Mouse (Mus musculus) c-Kit-positive CD71-positive TER-119-positive erythroid progenitor cells, embryonic 14.5 days (primary cell): Measurements from ENCODE around the gene Hsph1.

ENCODE experiments used
- DNase-seq: peaks from one replicate; pipeline ENCODE4 v3.0.0-alpha.2; 2013; ENCODE audit warnings: low spot score

Hsph1 gene

GRCm38 (mm10) chr5:149642366-149642765 is 6.2 kb upstream of the Hsph1 start:
- DNase-seq: no peak

GRCm38 (mm10) chr5:149641277-149641892 is 5.2 kb upstream of the Hsph1 start:
- DNase-seq: no peak

DNA sequence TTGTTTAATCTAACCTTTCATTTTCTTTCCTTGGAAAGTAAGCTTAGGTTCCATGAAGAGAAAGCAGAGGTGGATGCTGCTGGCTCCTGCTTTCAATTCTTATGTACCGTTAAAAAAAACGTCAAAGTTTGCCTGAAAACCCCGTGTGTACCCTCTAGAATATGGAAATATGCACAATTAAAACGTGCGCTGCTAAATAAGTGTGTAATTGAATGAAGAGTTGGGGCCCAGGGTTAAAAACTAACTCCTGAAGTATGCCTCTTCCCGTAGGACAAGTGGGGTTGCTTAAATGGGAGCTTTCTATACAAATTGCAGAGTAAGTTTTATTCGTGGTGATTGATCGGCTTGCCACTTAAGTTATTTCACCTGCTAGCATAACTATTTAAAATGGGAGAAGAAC is 1.1 kb upstream of the Hsph1 start:
- no peak for DNase-seq

GRCm38 (mm10) chr5:149635556-149635955 is 620 bp downstream of the Hsph1 start:
- DNase-seq: no peak

GRCm38 (mm10) chr5:149634409-149635035 is 1.7 kb downstream of the Hsph1 start:
- DNase-seq: no peak

GRCm38 (mm10) chr5:149625547-149625946 is 10.6 kb downstream of the Hsph1 start:
- no peak for DNase-seq

DNA sequence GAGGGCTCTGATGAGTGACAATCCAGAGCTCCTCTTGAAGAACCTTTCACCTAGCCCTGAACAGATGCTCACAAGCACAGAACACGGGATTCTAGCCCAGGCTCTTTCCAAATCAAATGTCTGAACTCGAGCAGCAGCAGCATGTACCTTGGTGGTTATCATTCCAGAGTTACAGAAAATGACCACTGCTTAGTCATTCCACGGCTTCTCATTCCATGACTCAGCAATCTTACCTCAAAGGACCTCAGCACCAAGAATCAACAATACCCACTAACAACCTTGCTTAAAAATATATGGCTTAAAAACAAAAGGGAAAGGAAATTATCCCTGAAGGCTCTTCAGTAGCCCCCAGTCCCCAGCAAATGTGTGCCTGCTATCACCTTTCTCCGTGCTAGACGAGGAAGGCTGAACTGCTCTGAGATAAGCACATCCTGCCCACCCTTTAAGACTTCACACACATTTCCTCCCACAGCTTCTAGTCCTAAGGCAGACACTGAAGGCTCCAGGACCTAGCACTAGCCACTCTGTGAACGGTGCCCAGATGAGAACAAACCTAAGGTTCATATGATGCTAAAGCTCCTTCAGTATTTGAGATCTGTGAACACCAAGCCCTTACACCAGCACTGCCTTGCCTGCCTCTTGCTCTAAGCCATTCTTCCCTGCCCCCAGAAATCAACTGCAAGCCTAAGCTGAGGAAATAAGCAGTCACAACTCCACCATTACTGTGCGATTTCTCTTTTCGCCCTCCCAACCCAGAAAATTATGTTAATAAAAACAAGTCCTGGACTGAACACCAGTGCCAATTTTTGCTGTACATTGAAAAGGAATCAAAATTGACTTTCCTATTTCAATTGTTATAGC is 12.1 kb downstream of the Hsph1 start:
- DNase-seq: peak; percentile 65

GRCm38 (mm10) chr5:149622644-149623043 is 13.5 kb downstream of the Hsph1 start:
- no peak for DNase-seq

DNA sequence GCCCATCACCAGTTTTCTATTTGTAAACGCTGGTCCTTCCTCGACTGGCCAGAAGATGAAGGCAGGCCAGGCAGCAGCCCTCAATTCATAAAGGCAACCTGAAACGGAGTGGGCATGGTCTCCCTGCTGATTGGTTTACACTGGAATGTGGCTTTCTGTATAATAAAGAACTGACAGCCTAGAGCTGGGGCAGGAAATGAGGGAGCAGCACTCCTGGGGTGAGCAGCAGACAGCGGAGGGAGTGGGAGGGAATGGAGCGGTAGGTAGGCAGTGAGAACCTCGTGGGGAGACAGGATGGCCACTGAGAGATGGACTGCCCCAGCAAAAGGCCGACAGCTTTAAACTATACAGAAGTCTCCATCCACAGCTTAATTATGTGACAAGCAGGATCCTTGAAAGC is 14.0 kb downstream of the Hsph1 start:
- DNase-seq: no peak

- no peak for DNase-seq
These were observed 18.3 kb downstream of the Hsph1 start for GRCm38 (mm10) chr5:149617776-149618425.

GRCm38 (mm10) chr5:149616817-149617216 is 19.4 kb downstream of the Hsph1 start:
- no peak for DNase-seq

DNA sequence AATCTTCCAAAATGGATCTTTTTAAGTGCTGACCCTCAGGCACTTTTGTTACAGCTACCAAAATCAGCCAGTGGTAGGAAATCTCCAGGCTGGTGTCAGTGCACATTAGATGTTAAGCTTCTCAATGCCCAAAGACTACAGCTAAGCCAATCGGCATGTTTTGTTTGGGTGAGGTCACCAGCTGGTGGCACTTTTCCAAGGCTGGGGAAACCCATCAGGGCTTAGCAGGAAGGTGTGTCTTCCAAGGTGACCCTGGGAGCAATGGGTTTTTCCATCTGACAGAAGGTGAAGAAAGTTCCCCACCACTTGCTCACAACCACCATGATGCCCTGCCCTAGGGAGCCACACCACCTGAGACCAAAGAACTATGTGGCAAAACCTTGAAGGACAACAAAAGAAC is 20.0 kb downstream of the Hsph1 start:
- DNase-seq: no peak

DNA sequence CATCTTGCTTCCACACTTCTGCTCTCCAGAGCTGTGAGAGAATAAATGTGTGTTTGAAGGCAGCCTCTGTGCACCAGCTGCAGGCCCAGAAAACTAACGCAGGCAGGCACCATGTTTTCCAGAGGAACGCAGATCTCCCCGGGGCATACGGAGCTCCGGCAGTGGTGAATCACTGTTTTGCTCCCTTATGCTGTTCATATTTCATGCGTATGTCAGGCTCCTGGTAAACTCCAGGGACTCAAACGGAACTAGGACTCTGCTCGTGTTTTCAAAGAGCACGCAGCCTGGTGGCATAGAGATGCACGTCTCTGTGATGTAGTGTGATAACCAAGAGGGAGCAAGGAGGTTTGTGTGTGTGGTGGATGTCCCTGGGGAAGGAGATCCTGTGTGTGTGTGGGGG is 23.4 kb downstream of the Hsph1 start:
- DNase-seq: no peak

- DNase-seq: no peak
These were observed 24.0 kb downstream of the Hsph1 start for GRCm38 (mm10) chr5:149612165-149612518.

DNA sequence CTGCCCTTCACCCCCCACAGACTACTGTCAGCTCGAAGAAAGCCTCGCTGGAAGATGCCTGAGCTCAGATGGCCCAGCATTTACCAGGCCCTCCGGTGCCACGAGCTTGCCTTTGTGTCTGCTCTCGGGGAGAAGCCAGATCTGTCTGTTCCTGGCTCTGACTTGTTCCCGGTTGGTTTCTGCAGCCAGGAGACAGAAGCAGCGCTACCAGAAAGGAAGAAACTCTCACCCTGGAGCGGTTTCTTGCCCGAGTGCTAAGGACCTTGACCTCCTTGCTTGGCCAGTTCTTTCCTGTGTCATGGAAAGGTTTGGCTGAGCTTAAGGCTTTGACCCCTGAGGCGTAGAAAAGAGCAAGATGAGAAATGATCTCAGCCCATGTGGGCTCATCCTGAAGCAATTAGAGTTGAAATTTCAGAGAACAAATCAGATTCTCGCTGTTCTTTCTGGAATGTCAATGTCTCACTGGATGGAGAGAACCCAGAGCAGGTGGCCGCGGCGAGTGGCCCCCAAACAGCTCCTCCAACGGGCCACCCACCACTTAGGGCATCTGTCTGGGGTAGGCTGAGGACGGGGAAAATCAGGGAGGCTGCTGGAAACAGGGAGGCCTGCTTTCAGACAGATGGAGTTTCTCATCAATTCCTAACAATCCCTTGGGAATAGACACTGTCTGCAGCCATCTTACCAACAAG is 24.6 kb downstream of the Hsph1 start:
- no peak for DNase-seq

GRCm38 (mm10) chr5:149607083-149607720 is 29.0 kb downstream of the Hsph1 start:
- no peak for DNase-seq

DNA sequence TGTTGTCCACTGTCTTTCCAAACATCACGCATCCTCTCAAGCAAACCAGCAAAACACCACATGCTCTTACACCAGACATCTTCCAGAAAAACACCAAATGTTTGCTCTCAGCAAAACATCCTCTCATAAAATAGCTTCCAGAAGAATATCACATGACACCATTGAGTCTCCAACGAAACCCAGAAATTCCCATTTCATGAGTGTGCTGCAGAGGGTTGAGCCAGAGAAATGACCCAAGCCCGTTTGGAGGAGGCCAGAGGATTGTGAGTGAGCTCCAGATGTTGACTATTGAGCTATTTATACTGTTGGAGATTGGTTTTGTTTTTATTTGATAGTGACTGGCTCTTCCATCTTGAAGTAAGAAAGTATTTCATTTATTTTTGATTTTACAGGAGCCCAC is 32.9 kb downstream of the Hsph1 start:
- DNase-seq: no peak

DNA sequence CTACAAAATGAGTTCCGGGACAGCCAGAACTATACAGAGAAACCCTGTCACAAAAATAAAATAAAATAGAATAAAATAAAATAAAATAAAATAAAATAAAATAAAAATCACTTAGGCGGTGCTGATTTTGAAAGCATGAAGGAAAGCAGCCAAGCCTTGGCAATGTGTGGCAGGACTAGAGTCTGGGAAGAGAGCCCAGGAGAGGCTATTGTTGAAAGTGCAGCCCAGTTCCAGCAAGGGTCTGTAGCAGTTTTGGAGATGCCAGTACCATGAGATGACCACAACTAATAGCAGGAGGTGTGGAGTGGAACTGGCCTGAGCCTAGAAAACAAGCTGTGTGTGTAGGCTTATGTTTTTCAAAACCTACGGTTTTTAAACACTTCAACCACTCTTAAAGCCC is 34.2 kb downstream of the Hsph1 start:
- no peak for DNase-seq

DNA sequence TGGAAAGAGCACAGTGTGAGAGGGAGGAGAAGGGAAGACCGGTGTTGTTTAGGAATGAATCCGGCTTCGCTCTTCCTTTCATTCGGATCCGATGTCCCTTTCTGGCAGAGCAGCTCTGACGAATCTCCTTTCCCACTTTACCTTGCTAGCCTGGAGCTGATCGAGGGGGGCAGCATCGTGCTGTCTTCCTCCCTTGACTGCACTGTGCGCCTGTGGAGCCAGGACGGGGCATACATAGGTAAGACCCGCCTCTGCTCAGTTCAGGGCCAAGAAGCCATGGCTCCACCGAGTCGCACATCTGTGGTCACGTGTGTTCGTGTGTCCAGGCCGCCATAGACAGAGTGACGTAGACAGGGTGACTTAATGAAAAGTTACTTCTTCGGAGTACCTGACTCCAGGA is 38.8 kb downstream of the Hsph1 start:
- no peak for DNase-seq

- DNase-seq: no peak
These were observed 42.0 kb downstream of the Hsph1 start for GRCm38 (mm10) chr5:149594215-149594614.

- no peak for DNase-seq
These were observed 46.2 kb downstream of the Hsph1 start for GRCm38 (mm10) chr5:149589932-149590331.
